Mouse (Mus musculus) small intestine, adult 2 months (tissue): ENCODE data around the gene Uvssa.

ENCODE experiments used
- CTCF ChIP-seq: fragments of 200-500 bp; IDR thresholded peaks from 2 replicates; pipeline ENCODE4 v1.5.1; 2012; ENCODE audit warnings: low read depth, mild to moderate bottlenecking, control low read depth, inconsistent platforms, low read length, moderate library complexity, mixed read lengths; ENCODE audit not compliant: insufficient replicate concordance, insufficient read length; ENCODE audit errors: extremely low read depth
- POLR2A ChIP-seq: fragments of 200-500 bp; IDR thresholded peaks from 2 replicates; pipeline ENCODE4 v1.6.1; 2012; ENCODE audit warnings: low read depth, mild to moderate bottlenecking, control low read depth, inconsistent platforms, low read length, moderate library complexity

DNA sequence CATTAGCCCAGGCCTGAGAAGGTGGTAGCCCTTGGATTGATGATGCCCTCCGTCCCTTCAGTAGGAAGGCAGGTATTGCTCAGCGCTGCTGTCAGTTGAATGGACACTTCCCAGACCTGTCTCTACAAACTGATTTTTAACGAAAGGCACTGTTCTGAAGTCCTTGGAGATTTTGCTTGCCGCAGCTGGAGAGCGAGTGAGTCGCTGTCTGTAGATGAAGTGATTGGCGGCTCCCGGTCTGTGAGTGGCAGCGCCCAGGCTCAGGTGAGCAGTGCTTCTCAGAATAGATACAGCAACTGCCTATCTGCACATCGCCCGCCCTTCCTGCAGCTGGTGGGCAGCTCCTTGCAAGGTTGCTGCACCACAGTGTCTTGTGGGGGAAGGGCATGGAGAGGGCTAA lies 17.3 kb downstream of the Uvssa start:
- TF ChIP-seq CTCF (no peak), POLR2A (no peak)
